Mouse (Mus musculus) liver, embryonic 16.5 days (tissue): ENCODE measurements around the gene Elmod3. TPM values are rescaled to one million over a fixed set of nuclear protein-coding genes. Genes with fewer than 3 reads are reported as not detected.
A peak's percentile ranks its signal among the peaks of the same experiment; 100 is the strongest.

Experiments
- ATAC-seq: fragments of 200-750 bp; cut with Nextera tagmentation; 2 replicates; pipeline ENCODE4 v1.8.0; 2017; ENCODE audit warnings: low read depth, mild to moderate bottlenecking, moderate number of reproducible peaks, moderate library complexity
- H3K27ac ChIP-seq: fragments of 300-500 bp; sonication (generic); 2 replicates; pipeline ENCODE4 v1.5.1; 2014; ENCODE audit warnings: mild to moderate bottlenecking, low read length
- H3K27me3 ChIP-seq: fragments of 300-500 bp; sonication (generic); 2 replicates; pipeline ENCODE4 v1.6.1; 2014; ENCODE audit warnings: low read depth, low read length, mixed read lengths; ENCODE audit not compliant: control insufficient read depth, insufficient read depth
- H3K36me3 ChIP-seq: fragments of 300-500 bp; sonication (generic); 2 replicates; pipeline ENCODE4 v1.6.1; 2014; ENCODE audit warnings: mild to moderate bottlenecking; ENCODE audit not compliant: control insufficient read depth, insufficient read depth
- H3K4me1 ChIP-seq: fragments of 300-500 bp; sonication (generic); 2 replicates; pipeline ENCODE4 v1.6.1; 2014; ENCODE audit warnings: low read depth, low read length, mixed read lengths; ENCODE audit not compliant: control insufficient read depth
- H3K4me2 ChIP-seq: fragments of 300-500 bp; sonication (generic); 2 replicates; pipeline ENCODE4 v1.6.1; 2014; ENCODE audit warnings: low read depth, low read length, mixed read lengths
- H3K4me3 ChIP-seq: fragments of 300-500 bp; sonication (generic); 2 replicates; pipeline ENCODE4 v1.5.1; 2014; ENCODE audit warnings: low read depth, mild to moderate bottlenecking, low read length
- H3K9ac ChIP-seq: fragments of 300-500 bp; sonication (generic); 2 replicates; pipeline ENCODE4 v1.6.1; 2014; ENCODE audit warnings: low read depth, low read length
- H3K9me3 ChIP-seq: fragments of 300-500 bp; sonication (generic); replicated peaks from 2 replicates; pipeline ENCODE4 v1.6.1; 2016; ENCODE audit warnings: low read length; ENCODE audit not compliant: control insufficient read depth
- WGBS: fragments of 180-500 bp; shearing (Covaris S2); extraction: QIAGEN DNeasy Blood & Tissue Kit; methylation state at CpG from one replicate; pipeline ENCODE4 v1.1.7; 2014; ENCODE audit not compliant: insufficient replicate concordance; 5-methylcytosine and 5-hydroxymethylcytosine counted together
- polyA plus RNA-seq: library from polyadenylated mRNA; unstranded; fragments of >200 nt; fragmentation: Nextera tagmentation; extraction: Ambion mirVana; gene quantifications from 2 replicates; pipeline ENCODE4 v1.2.1, GENCODE M21; 2015

Elmod3 gene
- polyA plus RNA-seq, 1 experiment from 2014 or later, result 4.5 TPM

GRCm38 (mm10) chr6:72600771-72601170 lies 2.6 kb upstream of the Elmod3 start:
- no peaks in the 10 kb centered on the region for H3K9me3 ChIP-seq
- no peaks in the 10 kb centered on the region for H3K27me3 ChIP-seq
- no peak for ATAC-seq
- no peak overlapping the region for H3K4me2 ChIP-seq
- H3K4me1 ChIP-seq, result peaks cover 18% of the 10 kb centered on the region
- no peak overlapping the region for H3K27ac ChIP-seq
- no peaks in the 10 kb centered on the region for H3K36me3 ChIP-seq
- WGBS, result 82% methylated on average over 12 of the region's 12 CpGs
- no peak overlapping the region for H3K4me3 ChIP-seq
- no peak overlapping the region for H3K9ac ChIP-seq

GRCm38 (mm10) chr6:72600216-72600615 lies 2.0 kb upstream of the Elmod3 start:
- no peaks in the 10 kb centered on the region for H3K36me3 ChIP-seq
- H3K27ac ChIP-seq, result no peak overlapping the region
- no peaks in the 10 kb centered on the region for H3K9me3 ChIP-seq
- no peak overlapping the region for H3K9ac ChIP-seq
- peaks cover 18% of the 10 kb centered on the region for H3K4me1 ChIP-seq
- H3K27me3 ChIP-seq, result no peaks in the 10 kb centered on the region
- ATAC-seq, result no peak
- WGBS, result 72% methylated on average over 6 of the region's 6 CpGs
- no peak overlapping the region for H3K4me3 ChIP-seq
- H3K4me2 ChIP-seq, result no peak overlapping the region

- Histone ChIP-seq H3K4me2 (peak overlapping the region; percentile 83), H3K9ac (peak overlapping the region; percentile 73), H3K36me3 (no peaks in the 10 kb centered on the region), H3K27me3 (no peaks in the 10 kb centered on the region), H3K27ac (peak overlapping the region; percentile 66), H3K4me1 (peaks cover 18% of the 10 kb centered on the region), H3K9me3 (no peaks in the 10 kb centered on the region), H3K4me3 (peak overlapping the region; percentile 70)
- ATAC-seq, result peak; percentile 52
- 30% methylated on average over 12 of the region's 12 CpGs for WGBS
Measured at GRCm38 (mm10) chr6:72598791-72599557, 761 bp upstream of the Elmod3 start.

DNA sequence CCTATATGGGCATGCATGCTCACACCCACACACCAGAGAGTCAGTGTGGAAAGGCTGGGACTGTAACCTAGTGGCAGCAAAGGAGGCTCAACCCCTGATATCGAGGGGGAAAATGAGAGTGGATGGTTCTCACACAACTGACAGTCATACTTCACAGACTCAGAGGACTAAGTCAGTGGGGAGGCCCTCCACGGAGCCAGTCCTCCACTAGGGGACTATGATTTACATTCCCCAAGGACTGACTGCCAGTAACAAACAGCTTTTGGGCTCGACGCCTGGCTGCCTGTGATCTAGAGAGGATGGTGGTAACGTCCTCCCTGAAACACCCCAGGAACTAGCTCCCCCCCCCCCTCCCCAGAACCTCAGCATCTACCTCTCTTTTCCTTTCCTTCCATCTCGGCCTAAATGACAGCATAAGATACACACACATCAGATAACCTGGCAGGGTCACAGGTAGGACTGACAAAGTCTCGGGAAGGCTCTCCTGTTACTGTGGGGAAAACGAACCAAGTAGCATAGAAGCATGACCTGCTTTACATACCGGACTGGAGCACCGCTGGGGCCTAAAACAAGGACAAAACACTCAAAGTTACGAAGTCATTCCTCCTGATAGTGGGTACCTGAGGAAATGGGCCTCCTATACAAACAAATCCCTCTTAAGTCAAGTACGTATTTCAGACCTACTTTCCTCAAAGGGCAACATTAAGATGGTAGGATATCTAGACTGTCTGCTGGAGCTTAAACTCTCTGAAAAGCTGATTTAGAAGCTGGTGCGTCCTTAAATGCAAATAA lies 934 bp downstream of the Elmod3 start:
- Histone ChIP-seq H3K27ac (no peak overlapping the region), H3K4me2 (peak overlapping the region; percentile 83), H3K9me3 (no peaks in the 10 kb centered on the region), H3K27me3 (no peaks in the 10 kb centered on the region), H3K36me3 (no peaks in the 10 kb centered on the region), H3K9ac (peak overlapping the region; percentile 73), H3K4me3 (peak overlapping the region; percentile 70), H3K4me1 (peaks cover 18% of the 10 kb centered on the region)
- WGBS, result 48% methylated on average over 13 of the region's 13 CpGs
- ATAC-seq, result no peak

DNA sequence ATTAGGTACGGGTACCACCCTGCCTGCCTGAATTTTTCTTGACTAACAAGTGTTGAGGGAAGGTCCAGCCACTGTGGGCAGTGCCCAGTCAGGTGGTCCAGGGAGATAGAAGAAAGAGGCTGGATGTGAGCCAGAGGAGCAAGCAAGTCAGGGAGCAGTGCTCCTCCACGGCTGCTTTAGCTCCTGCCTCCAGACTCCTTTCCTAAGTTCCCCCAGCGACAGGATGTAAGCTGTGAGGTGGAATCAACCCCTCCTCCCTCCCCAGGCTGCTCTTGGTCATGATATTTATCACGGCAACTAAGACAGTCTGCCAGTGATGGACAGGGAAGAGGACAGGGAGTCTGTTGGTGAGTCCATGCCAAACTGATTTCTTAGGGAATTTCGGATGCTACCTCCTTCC lies 4.3 kb downstream of the Elmod3 start:
- Histone ChIP-seq H3K9me3 (no peaks in the 10 kb centered on the region), H3K4me3 (no peak overlapping the region), H3K36me3 (no peaks in the 10 kb centered on the region), H3K27me3 (no peaks in the 10 kb centered on the region), H3K9ac (no peak overlapping the region), H3K4me1 (peaks cover 13% of the 10 kb centered on the region), H3K4me2 (no peak overlapping the region), H3K27ac (no peak overlapping the region)
- WGBS, result 49% methylated on average over 5 of the region's 5 CpGs
- no peak for ATAC-seq

DNA sequence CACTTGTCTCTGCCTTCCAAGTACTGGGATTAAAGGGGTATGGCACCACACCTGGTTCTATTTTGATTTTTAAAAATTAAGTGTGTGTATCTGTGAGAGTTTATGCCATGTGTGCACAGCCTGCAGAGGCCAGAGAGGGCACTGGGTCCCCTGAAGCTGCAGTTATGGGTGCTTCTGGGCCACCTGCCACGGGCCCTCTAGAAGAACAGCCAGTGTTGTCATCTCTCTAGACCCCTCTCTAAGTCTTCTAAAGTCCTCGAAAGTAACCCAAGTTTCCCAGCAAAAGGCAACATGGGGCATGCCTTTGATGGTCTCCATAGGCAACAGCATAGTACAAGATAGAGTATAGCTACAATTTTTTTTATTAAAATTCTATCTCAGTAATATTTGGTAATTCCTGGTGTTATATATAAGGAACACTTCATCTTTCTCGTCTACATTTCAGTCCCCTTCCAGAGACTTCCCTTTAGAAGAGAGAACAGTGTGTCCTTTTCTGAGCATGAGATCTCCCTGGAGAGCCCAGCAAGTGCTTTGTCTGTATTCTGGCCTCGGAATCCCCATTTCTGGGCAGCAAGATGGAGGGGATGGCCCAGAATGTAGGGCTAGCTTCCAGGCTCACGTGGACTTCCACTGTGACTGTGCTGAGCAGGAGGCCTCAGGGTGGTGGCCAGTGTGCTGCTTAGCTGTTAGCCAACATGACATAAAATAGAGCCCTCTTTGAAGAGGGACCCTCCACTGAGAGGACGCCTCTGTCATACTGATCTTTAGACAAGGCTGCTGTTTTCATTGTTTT lies 5.0 kb downstream of the Elmod3 start:
- no peaks in the 10 kb centered on the region for H3K27me3 ChIP-seq
- WGBS, result 56% methylated on average over 6 of the region's 6 CpGs

GRCm38 (mm10) chr6:72590111-72590510 lies 8.1 kb downstream of the Elmod3 start:
- Histone ChIP-seq H3K4me2 (no peak overlapping the region), H3K36me3 (no peaks in the 10 kb centered on the region), H3K27ac (no peak overlapping the region), H3K9me3 (no peaks in the 10 kb centered on the region), H3K4me3 (no peak overlapping the region), H3K27me3 (no peaks in the 10 kb centered on the region), H3K4me1 (no peaks in the 10 kb centered on the region), H3K9ac (no peak overlapping the region)
- no peak for ATAC-seq

More for the DNA sequence above, 5.0 kb downstream of the Elmod3 start:
- Histone ChIP-seq H3K9me3 (no peaks in the 10 kb centered on the region), H3K36me3 (no peaks in the 10 kb centered on the region), H3K9ac (no peak overlapping the region), H3K27ac (no peak overlapping the region), H3K4me2 (no peak overlapping the region), H3K4me3 (no peak overlapping the region), H3K4me1 (peaks cover 9% of the 10 kb centered on the region)
- ATAC-seq, result no peak

GRCm38 (mm10) chr6:72588307-72588706 lies 9.9 kb downstream of the Elmod3 start:
- Histone ChIP-seq H3K27ac (no peak overlapping the region), H3K27me3 (no peaks in the 10 kb centered on the region), H3K9ac (no peak overlapping the region), H3K4me2 (no peak overlapping the region), H3K4me3 (no peak overlapping the region), H3K9me3 (no peaks in the 10 kb centered on the region), H3K36me3 (no peaks in the 10 kb centered on the region), H3K4me1 (no peaks in the 10 kb centered on the region; the same call in 1 of the 2 replicates)
- ATAC-seq, result no peak
